In the genomic region with DNA sequence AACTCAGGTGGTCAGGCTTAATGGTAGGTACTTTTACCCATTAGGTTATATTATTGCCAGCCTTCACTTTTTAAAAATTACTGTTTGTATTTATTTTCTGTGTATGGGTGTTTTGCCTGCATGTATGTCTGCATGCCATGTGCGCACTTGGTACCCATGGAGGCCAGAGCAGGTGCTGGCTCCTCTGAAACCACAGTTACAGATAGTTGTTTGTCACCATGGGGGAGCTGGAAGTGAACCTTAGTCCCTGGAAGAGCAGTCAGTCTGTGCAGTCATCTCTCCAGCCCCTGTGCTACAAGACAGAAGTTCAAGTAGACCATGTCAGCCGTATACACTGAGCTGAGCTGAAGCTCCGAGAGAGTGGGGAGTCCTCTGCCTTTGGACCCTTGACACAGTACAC, we compare ENCODE assay signal across 24 mouse cellular contexts. TPM values are rescaled to one million over a fixed set of nuclear protein-coding genes. Genes with fewer than 3 reads are reported as not detected.
DNase-seq lines count a peak whose midpoint lies in the region; ATAC-seq and TF ChIP-seq lines count a peak whose summit lies in the region.
"Had no signal": no experiment of that assay in that cellular context is flagged by ENCODE, and none has a peak within 500 bp of the region (broad histone marks: within the 10 kb centered on the region; RNA-seq: fewer than 3 reads in every experiment).

No protein-coding gene starts in this region.

- no peaks in the 10 kb centered on the region for H3K9me3 ChIP-seq in liver, embryonic 14.5 days (ENCODE audit: control insufficient read depth, low read length)
- H3K9me3 ChIP-seq in liver, postnatal 0 days (ENCODE audit: low read length) = no peaks in the 10 kb centered on the region
- H3K9me3 ChIP-seq in liver, embryonic 16.5 days (replicated peaks; ENCODE audit: control insufficient read depth, low read length) = no peaks in the 10 kb centered on the region
- H3K9me3 ChIP-seq in stomach, postnatal 0 days (ENCODE audit: control insufficient read depth, low read length) = no peaks in the 10 kb centered on the region
- H3K9me3 ChIP-seq: embryonic facial prominence, embryonic 12.5 days; embryonic facial prominence, embryonic 15.5 days; forebrain, embryonic 13.5 days; heart, embryonic 12.5 days; heart, embryonic 15.5 days; hindbrain, embryonic 10.5 days; hindbrain, embryonic 13.5 days had no signal

- no peaks in the 10 kb centered on the region for H3K27me3 ChIP-seq in liver, embryonic 14.5 days (ENCODE audit: control insufficient read depth, insufficient read depth, low read length)
- peaks cover 6% of the 10 kb centered on the region; the same call in 1 of the 2 replicates for H3K27me3 ChIP-seq in liver, postnatal 0 days (ENCODE audit: insufficient read depth, low read length)
- no peaks in the 10 kb centered on the region for H3K27me3 ChIP-seq in liver, embryonic 16.5 days (ENCODE audit: control insufficient read depth, insufficient read depth, low read depth, low read length)
- no peaks in the 10 kb centered on the region for H3K27me3 ChIP-seq in stomach, postnatal 0 days (ENCODE audit: control insufficient read depth, insufficient read depth, low read length)

- 87% methylated on average over 3 of the region's 3 CpGs for WGBS in liver, embryonic 14.5 days (ENCODE audit: insufficient replicate concordance)
- WGBS in liver, postnatal 0 days (ENCODE audit: insufficient replicate concordance) = 88% methylated on average over 3 of the region's 3 CpGs
- 89% methylated on average over 3 of the region's 3 CpGs for WGBS in liver, embryonic 16.5 days (ENCODE audit: insufficient replicate concordance)
- 72% methylated on average over 3 of the region's 3 CpGs for WGBS in stomach, postnatal 0 days

- DNase-seq in heart, adult 11 months = peak; percentile 25
- no peak for DNase-seq in heart, adult 9 months (ENCODE audit: low spot score in 2 of 2)
- DNase-seq in liver, embryonic 14.5 days (ENCODE audit: low read depth in 3 of 3, low spot score in 3 of 3) = no peak
- DNase-seq in liver, postnatal 0 days = no peak
- no peak for DNase-seq in stomach, postnatal 0 days (ENCODE audit: low spot score)
- DNase-seq: adrenal gland, adult 2 months; adrenal gland, postnatal 14 days; cerebellum, adult 11-12 months; cerebellum, adult 8-10 months; gastrocnemius, postnatal 10 days; gastrocnemius, postnatal 36 days; heart, postnatal 10 days; heart, postnatal 36 days had no signal

- peak overlapping the region; percentile 65; the same call in 1 of the 2 replicates for H3K27ac ChIP-seq in liver, embryonic 14.5 days
- H3K27ac ChIP-seq in liver, postnatal 0 days (ENCODE audit: low read depth) = no peak overlapping the region
- H3K27ac ChIP-seq in liver, embryonic 16.5 days (ENCODE audit: low read length) = 0 out of 2 replicates have a peak overlapping the region, but pooled peaks have one; percentile 73
- no peak overlapping the region for H3K27ac ChIP-seq in stomach, postnatal 0 days (replicated peaks)
- H3K27ac ChIP-seq: embryonic facial prominence, embryonic 12.5 days; embryonic facial prominence, embryonic 15.5 days; forebrain, embryonic 13.5 days; heart, embryonic 15.5 days; hindbrain, embryonic 10.5 days; hindbrain, embryonic 13.5 days had no signal

- H3K4me3 ChIP-seq in liver, embryonic 14.5 days (ENCODE audit: insufficient read depth in 1 of 2, low read depth in 2 of 2, low read length in 2 of 2) = no peak overlapping the region
- no peak overlapping the region for H3K4me3 ChIP-seq in liver, postnatal 0 days (ENCODE audit: low read depth, low read length)
- H3K4me3 ChIP-seq in liver, embryonic 16.5 days (ENCODE audit: low read depth, low read length) = no peak overlapping the region
- no peak overlapping the region for H3K4me3 ChIP-seq in stomach, postnatal 0 days (ENCODE audit: low read depth, low read length)
- H3K4me3 ChIP-seq: embryonic facial prominence, embryonic 12.5 days; embryonic facial prominence, embryonic 15.5 days; forebrain, embryonic 13.5 days; heart, embryonic 12.5 days; heart, embryonic 15.5 days; hindbrain, embryonic 10.5 days; hindbrain, embryonic 13.5 days had no signal

- ATAC-seq in liver, embryonic 14.5 days (ENCODE audit: insufficient read depth) = no peak
- no peak for ATAC-seq in liver, postnatal 0 days
- ATAC-seq in liver, embryonic 16.5 days (ENCODE audit: low read depth) = no peak
- ATAC-seq in stomach, postnatal 0 days (ENCODE audit: low FRiP score, low TSS enrichment) = no peak
- ATAC-seq: CD4-positive, CD25-positive, alpha-beta regulatory T cell, adult 4 months; forebrain, embryonic 13.5 days; forebrain, embryonic 16.5 days; hindbrain, embryonic 16.5 days had no signal

- H3K9ac ChIP-seq in liver, embryonic 14.5 days (replicated peaks) = no peak overlapping the region; the same call in 1 of the 2 replicates
- no peak overlapping the region for H3K9ac ChIP-seq in liver, postnatal 0 days (replicated peaks)
- no peak overlapping the region for H3K9ac ChIP-seq in liver, embryonic 16.5 days (ENCODE audit: low read depth, low read length)
- no peak overlapping the region for H3K9ac ChIP-seq in stomach, postnatal 0 days (ENCODE audit: low read length)
- H3K9ac ChIP-seq: embryonic facial prominence, embryonic 12.5 days; embryonic facial prominence, embryonic 15.5 days; forebrain, embryonic 13.5 days; heart, embryonic 12.5 days; heart, embryonic 15.5 days; hindbrain, embryonic 13.5 days had no signal

- H3K36me3 ChIP-seq in liver, embryonic 14.5 days (replicated peaks; ENCODE audit: control insufficient read depth, insufficient read depth, low read depth) = peaks cover 6% of the 10 kb centered on the region
- H3K36me3 ChIP-seq in liver, postnatal 0 days (replicated peaks; ENCODE audit: insufficient read depth, low read length) = 0 out of 2 replicates have a peak, but pooled peaks cover 6% of the 10 kb centered on the region
- no peaks in the 10 kb centered on the region for H3K36me3 ChIP-seq in liver, embryonic 16.5 days (ENCODE audit: control insufficient read depth, insufficient read depth)
- H3K36me3 ChIP-seq in stomach, postnatal 0 days (ENCODE audit: control insufficient read depth, insufficient read depth, low read length) = no peaks in the 10 kb centered on the region
- H3K36me3 ChIP-seq: embryonic facial prominence, embryonic 12.5 days; embryonic facial prominence, embryonic 15.5 days; heart, embryonic 12.5 days; heart, embryonic 15.5 days; hindbrain, embryonic 10.5 days; hindbrain, embryonic 13.5 days had no signal

- H3K4me2 ChIP-seq in liver, embryonic 14.5 days (ENCODE audit: low read depth) = peak overlapping the region; percentile 44; the same call in 1 of the 2 replicates
- H3K4me2 ChIP-seq in liver, postnatal 0 days (ENCODE audit: low read depth, low read length) = no peak overlapping the region
- H3K4me2 ChIP-seq in liver, embryonic 16.5 days (ENCODE audit: low read depth, low read length) = no peak overlapping the region
- no peak overlapping the region for H3K4me2 ChIP-seq in stomach, postnatal 0 days (replicated peaks; ENCODE audit: low read depth)
- H3K4me2 ChIP-seq: embryonic facial prominence, embryonic 12.5 days; embryonic facial prominence, embryonic 15.5 days; forebrain, embryonic 13.5 days; heart, embryonic 12.5 days; heart, embryonic 15.5 days; hindbrain, embryonic 13.5 days had no signal

- no peak for TF ChIP-seq EP300 in liver, embryonic 14.5 days (IDR thresholded peaks at IDR 0.05; ENCODE audit: low read depth)
- no peak for TF ChIP-seq EP300 in liver, postnatal 0 days (IDR thresholded peaks at IDR 0.05; ENCODE audit: low read depth)
- TF ChIP-seq EP300 in stomach, postnatal 0 days (optimal IDR thresholded peaks at IDR 0.05) = no peak

- H3K4me1 ChIP-seq in liver, embryonic 14.5 days (replicated peaks; ENCODE audit: control insufficient read depth in 2 of 2, insufficient read depth in 2 of 2, low read length in 1 of 2) = peaks cover 63 to 68% of the 10 kb centered on the region in 2 experiments
- peaks cover 21% of the 10 kb centered on the region for H3K4me1 ChIP-seq in liver, postnatal 0 days (ENCODE audit: insufficient read depth)
- peaks cover 49% of the 10 kb centered on the region for H3K4me1 ChIP-seq in liver, embryonic 16.5 days (ENCODE audit: control insufficient read depth, low read depth, low read length)
- no peaks in the 10 kb centered on the region for H3K4me1 ChIP-seq in stomach, postnatal 0 days (replicated peaks; ENCODE audit: control insufficient read depth, insufficient read depth)
- H3K4me1 ChIP-seq: embryonic facial prominence, embryonic 12.5 days; embryonic facial prominence, embryonic 15.5 days; forebrain, embryonic 13.5 days; heart, embryonic 12.5 days; heart, embryonic 15.5 days; hindbrain, embryonic 10.5 days; hindbrain, embryonic 13.5 days had no signal

- no peak for TF ChIP-seq CTCF in liver, embryonic 14.5 days (IDR thresholded peaks at IDR 0.05; ENCODE audit: low read depth)
- no peak for TF ChIP-seq CTCF in liver, postnatal 0 days (IDR thresholded peaks at IDR 0.05; ENCODE audit: low read depth)
- no peak for TF ChIP-seq CTCF in stomach, postnatal 0 days (IDR thresholded peaks at IDR 0.05; ENCODE audit: low read depth)

RNA-seq across cellular contexts. Expression of a gene that starts 6.6 kb away (rescaled TPM):
- polyA plus RNA-seq in liver, embryonic 14.5 days (2012; rRNA removed) = 23.5 and 26.2 TPM in 2 replicates
- polyA plus RNA-seq in liver, embryonic 14.5 days (2014; fragmentation: Nextera tagmentation; extraction: Ambion mirVana) = 40.5 and 43.5 TPM in 2 replicates
- 19.1 and 20.7 TPM in 2 replicates for polyA plus RNA-seq in liver, postnatal 0 days (2015; fragmentation: Nextera tagmentation; extraction: Ambion mirVana)
- polyA plus RNA-seq in liver, embryonic 16.5 days (2015; fragmentation: Nextera tagmentation; extraction: Ambion mirVana) = 58.6 and 58.9 TPM in 2 replicates
- 2.5 and 3.2 TPM in 2 replicates for polyA plus RNA-seq in stomach, postnatal 0 days (2015; fragmentation: Nextera tagmentation; extraction: Ambion mirVana)

RNA-seq across cellular contexts. Expression of a gene that starts 33.1 kb away (rescaled TPM):
- polyA plus RNA-seq in liver, embryonic 14.5 days (2012; rRNA removed) = 5.4 and 6.5 TPM in 2 replicates
- polyA plus RNA-seq in liver, embryonic 14.5 days (2014; fragmentation: Nextera tagmentation; extraction: Ambion mirVana) = 5.7 and 6.3 TPM in 2 replicates
- polyA plus RNA-seq in liver, postnatal 0 days (2015; fragmentation: Nextera tagmentation; extraction: Ambion mirVana) = 4.2 and 4.9 TPM in 2 replicates
- 7.3 and 7.7 TPM in 2 replicates for polyA plus RNA-seq in liver, embryonic 16.5 days (2015; fragmentation: Nextera tagmentation; extraction: Ambion mirVana)
- 7.1 and 8.1 TPM in 2 replicates for polyA plus RNA-seq in stomach, postnatal 0 days (2015; fragmentation: Nextera tagmentation; extraction: Ambion mirVana)

Comparison
In these comparisons a context has a peak if more than half of its experiments do, and no peak if none do; other contexts are left out.
1. H3K27ac ChIP-seq: peak in liver, embryonic 14.5 days (single experiment) and liver, embryonic 16.5 days (single experiment); none in liver, postnatal 0 days (single experiment) and stomach, postnatal 0 days (single experiment).